Mouse (Mus musculus): ENCODE results near the gene Nr1i2.
"Not testable (repeated sequence)": the region's sequence is repeated elsewhere in the genome, so short reads cannot be mapped to it uniquely, and the experiment has no call there.

The Nr1i2 gene

GRCm38 (mm10) chr16:38286541-38286940 lies 8.1 kb downstream of the Nr1i2 start:
- no peak for DNase-seq

DNA sequence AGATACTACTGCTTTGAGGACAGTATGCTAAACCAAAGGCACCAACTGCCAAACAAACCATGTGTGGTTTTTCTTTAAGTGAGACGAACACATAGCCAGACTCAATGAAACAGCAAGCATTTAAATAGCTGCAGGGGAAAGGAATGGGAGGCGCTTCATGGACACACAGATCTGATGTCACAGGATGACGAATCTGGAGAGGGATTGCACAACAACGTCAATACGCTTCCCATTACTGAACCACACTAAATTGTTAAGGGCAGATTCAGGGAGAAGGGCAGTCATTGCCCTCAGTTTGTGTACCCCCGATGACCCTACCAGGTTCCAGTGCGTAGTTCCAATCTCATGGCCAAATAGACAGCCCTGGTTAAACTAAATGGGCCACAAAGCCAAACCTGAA lies 8.8 kb downstream of the Nr1i2 start:
- no peak for DNase-seq

- no peak for DNase-seq
Observed at GRCm38 (mm10) chr16:38283300-38283699, 11.3 kb downstream of the Nr1i2 start.

DNA sequence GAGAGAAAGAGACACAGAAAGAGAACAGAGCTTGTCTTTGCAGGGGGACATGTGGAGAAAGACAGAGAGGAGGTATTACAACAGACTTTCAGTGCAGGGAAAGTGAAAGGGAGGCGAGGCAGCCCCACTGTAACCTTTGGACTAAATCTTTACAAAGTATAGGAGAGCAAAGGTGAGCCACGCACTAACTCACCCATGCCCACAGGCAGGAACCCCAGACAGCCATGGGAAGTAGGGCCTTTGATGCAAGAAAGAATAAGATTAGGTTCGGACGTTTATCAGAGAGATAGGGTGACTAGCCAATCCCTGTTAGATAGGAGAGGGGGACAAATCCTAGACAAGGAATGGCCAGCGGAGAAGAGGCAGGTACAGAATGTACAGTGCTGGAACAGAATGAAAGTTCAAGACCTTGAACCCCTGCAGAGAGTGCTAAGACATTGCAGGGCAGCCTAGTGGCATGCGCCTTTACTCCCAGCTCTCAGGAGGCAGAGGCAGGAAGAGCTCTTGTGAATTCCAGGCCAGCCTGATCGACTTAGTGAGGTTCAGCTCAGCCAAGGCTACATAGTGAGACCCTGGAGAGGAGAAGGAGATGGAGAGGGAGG lies 12.0 kb downstream of the Nr1i2 start:
- no peak for DNase-seq

DNA sequence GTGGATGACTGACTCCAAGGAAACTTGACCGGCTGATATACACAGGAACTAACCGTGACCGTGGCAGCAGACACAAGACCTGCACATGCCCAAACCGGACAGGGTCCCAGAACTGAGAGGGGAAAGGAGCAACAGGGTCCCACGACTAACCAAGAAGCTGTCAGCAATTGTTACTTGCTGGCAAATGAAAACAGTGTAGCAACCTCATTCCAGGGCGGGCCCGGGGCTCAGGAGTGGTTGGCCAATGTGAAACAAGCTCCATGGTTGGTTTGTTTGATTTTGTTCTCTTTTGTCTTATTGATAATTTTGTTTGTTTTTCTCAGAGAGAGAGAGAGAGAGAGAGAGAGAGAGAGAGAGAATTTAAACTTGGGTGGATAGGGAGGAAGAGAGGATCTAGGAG lies 13.7 kb downstream of the Nr1i2 start:
- no peak for DNase-seq

GRCm38 (mm10) chr16:38279794-38280193 lies 14.8 kb downstream of the Nr1i2 start:
- DNase-seq = no peak

GRCm38 (mm10) chr16:38274737-38275136 lies 19.9 kb downstream of the Nr1i2 start:
- no peak for DNase-seq

DNA sequence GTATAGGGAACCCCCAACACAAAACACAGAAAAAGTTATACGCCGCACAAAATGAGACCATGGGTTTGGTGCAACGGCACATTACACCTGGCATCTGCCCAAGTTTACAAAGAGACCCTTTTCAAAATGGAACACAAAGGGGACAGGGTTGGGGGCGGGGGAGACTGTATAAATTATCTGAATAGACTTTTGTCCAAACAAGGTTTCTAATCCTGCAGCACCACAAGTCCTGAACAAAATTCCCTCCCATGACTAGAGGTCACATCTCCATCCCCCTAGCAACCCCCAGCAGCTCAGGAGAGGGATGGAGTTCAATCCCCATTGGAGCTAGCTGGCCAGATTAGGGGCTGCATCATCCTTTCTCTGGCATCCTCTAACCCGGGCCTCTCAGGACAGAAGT lies 22.1 kb downstream of the Nr1i2 start:
- DNase-seq = no peak

DNA sequence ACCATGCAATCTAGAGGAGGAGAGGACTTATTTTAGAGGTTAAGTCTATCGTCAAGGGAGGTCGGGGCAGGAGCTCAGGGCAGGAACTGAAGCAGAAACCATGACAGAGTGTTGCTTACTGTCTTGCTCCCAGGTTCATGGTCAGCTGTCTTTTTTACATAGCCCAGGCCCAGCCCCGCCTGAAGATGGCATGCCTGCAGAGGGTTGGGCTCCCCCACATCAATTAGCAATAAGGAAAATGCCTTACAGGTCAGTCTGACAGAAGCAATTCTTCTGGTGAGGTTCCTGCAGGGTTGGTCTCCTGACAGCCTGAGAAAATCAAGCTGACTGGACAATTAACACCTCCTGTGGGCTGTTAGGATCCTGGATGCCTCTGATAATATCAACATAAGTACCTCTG lies 23.0 kb downstream of the Nr1i2 start:
- no peak for DNase-seq

DNA sequence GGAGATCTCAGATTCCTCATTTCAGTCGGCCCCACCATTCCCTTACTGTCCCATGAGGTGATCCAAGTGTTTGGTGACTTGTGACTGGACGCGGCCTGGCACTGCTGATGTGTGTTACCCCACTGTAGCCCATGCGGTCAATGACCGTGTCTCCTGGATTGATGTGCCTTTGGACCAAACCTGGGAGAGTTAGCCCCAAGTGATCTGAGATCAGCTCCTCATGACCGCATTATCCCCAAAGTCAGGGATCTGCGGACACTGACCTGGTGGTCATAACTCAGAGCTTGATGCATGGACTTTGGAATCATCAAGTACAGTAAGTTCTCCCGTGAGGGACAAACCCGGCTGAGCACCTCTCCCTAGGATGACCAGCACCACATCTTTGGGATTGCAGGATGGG lies 38.7 kb downstream of the Nr1i2 start:
- DNase-seq = no peak

GRCm38 (mm10) chr16:38255107-38255506 lies 39.5 kb downstream of the Nr1i2 start:
- DNase-seq = no peak

GRCm38 (mm10) chr16:38254001-38254400 lies 40.6 kb downstream of the Nr1i2 start:
- no peak for DNase-seq

GRCm38 (mm10) chr16:38250467-38250866 lies 44.2 kb downstream of the Nr1i2 start:
- DNase-seq = no peak

DNA sequence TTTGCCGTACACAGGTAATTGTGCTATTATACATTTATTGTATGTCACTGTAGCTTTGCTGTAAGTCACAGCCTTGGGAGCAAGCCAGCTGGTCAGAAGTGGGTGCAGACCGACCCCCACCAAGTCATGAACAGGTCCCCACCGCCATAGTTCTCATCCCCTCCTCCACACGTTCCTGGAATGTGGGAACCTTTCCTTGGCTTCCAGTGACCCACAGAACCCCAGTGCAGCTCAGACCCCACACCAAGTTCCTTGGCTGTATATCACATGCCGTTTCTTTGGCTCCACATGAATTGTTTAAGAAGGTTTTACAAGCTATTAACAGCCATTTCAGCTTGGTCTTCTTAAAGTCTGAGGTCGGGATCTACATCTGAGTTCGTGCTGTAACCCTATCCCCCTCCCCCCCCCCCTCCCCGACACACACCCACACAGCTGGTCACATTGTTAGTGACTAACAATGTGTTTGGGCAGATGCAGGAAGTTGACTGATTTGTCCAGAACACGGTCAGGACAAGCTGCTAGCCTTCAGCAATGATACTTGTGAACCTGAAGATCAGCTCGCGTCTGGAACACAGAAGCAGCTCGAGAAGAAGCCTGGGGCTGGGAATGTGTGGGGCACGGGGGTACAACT lies 46.2 kb downstream of the Nr1i2 start:
- DNase-seq = no peak

- DNase-seq = no peak
Observed at GRCm38 (mm10) chr16:38245849-38246585, 48.6 kb downstream of the Nr1i2 start.

DNA sequence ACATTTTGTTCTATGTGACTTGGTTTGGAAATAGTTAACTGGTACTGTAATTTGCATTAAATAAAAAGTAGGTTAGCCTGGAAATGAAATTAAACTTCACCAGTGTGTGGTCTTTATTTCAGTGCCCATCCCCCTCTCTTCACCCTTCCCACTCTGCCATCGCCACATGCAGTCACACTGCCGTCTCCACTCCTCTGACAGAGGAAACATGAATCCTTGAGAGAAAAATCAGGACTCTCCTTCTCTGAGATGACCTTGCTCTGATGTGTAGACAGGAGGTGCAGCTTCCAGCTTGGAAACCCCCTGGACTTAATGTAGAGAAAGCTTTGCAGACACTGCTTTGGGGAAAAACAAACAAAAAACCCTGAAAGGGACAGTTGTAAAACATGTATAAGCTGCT lies 49.2 kb downstream of the Nr1i2 start:
- no peak for DNase-seq

DNA sequence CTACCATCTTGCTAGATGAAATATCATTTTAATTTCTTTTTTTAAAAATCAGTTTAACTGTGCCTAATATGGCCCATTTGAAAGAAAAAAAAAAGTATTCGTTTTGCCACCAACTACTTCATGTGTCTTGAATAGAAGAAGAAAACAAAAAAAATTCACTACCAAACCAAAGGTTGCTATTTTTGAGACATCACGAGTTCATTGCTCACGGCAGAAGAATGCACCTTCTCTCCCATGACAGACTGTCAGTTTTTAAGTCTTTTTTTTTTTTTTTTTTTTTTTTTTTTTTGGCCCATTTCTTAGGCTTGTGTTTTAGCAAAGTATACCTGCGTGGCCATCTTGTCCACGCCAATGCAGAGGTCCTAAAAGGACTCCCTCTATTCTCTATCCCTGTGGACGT lies 50.5 kb downstream of the Nr1i2 start:
- no peak for DNase-seq

GRCm38 (mm10) chr16:38240167-38240566 lies 54.5 kb downstream of the Nr1i2 start:
- no peak for DNase-seq

DNA sequence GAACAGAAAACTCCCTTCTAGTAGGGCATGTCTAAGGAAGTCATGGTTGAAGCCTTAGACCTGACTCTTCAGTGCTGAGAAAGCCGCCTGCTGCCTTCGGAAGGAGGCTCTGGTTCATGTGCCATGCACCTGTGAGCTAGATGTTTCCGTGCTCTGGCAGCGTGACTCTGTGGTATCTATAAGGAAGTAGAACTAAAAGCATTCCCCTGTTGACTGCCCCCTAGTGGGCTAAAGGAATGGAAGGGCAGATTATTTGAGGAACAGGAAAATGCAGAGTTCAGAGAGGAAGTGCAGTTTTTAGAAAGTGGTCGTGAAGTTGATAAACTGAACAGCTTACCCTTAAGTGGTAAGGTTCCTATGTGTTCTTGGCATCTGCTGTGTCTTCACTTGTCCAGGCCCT lies 54.9 kb downstream of the Nr1i2 start:
- DNase-seq = peak; percentile 68

DNA sequence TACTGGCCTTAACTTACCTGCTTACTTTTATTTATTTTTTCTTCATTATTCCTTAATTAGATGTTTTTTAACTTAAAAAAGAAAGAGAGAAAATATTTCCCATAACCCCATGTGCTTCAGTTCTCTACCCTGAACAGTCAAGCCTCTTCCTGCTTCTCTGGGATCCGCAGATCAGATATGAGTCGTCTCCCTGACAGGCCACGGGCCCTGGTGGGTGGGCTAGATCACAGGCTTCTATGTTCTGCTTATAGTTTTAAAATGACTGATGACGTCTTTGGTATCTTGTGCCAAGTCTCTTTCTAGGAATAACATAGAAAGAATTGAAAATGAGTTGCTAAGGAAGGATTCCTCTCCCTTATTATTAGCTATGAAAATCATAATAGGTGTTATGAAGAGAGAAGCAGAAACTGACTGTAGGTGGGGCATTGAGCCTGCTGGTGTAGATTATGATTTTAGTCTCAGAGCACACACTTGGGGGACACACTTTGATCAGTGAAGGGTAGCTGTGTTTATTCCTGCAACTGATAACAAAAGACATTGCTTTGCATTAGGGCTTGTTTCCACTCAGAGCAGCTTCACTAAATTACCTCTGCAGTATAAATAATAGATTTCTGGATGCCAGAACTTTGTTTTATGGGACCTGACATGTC lies 57.6 kb downstream of the Nr1i2 start:
- DNase-seq = no peak

DNA sequence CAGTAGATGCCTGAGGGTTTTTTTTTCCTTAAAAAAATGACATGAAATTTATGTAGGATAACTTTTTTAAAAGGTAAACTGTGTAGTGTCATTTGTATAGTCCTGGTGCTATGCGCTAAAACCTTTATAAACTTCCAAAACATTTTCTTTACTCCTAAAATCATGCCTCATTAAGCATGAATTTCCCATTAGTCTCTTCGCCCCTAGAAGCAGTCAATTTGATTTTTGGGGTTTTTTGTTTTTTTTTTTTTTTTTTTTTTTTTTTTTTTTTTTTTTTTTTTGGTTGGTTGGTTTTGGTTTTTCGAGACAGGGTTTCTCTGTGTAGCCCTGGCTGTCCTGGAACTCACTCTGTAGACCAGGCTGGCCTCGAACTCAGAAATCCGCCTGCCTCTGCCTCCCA lies 72.1 kb downstream of the Nr1i2 start:
- DNase-seq = not testable (repeated sequence)

- no peak for DNase-seq
Observed at GRCm38 (mm10) chr16:38205272-38205671, 89.4 kb downstream of the Nr1i2 start.
